Mouse (Mus musculus): ENCODE data around the gene Gm20388.

The Gm20388 gene

DNA sequence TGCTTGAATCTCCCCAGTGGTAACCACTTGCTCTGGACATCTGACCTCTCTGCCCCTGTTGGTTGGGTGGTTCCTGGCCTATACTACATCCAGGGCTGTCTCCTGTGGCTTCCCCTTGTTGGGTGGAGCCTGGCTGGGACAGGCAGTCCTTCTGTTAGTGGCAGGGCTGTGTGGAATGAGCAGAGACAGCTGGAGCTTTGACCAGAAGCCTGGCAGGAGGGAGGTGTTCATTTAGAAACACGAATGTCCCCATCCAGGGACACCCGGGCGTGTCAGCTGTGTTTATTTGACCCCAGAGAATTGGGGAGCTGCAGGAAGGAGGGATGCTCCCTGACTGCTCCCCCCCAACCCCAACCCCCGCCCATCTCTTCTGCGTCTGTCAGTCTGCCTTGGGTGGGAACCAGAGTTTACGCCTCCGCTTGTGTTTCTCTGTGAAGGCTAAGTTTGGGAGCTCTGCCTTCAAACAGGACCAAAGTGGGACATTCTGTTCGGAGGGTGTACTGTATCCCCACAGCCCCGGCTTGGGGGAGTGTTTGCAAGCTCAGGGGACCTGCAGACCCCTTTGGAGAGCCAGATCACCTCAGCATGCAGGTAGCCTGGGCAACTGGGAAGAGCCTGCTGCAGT, 340.9 kb downstream of the Gm20388 start:
- in situ Hi-C loops (cut with MboI, MseI), result loop anchor here (10.0 kb wide), 1 partner anchor 63 kb away; no protein-coding TSS in a partner anchor

DNA sequence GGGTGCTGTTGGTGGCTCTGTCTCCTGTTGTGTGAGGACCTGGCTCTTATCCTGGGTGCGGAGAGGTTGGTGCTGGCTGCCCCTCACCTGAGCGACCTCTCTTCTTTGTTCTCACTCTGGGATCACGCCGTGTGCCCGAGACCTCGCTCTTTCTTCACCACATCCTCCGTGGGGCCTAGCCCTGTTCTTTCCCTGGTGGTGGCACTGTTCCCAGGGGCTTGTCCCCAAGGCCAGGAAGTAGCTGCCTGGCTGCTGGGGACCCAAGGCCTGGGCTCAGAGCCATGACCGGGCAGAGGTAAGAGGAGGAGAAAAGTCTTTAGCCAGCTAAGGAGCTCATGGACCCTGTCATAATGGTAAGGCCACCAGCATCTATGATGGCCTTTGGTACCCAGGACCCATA, 343.0 kb downstream of the Gm20388 start:
- in situ Hi-C loops (cut with MboI, MseI), result loop anchor here (10.0 kb wide), 1 partner anchor 61 kb away; no protein-coding TSS in a partner anchor

DNA sequence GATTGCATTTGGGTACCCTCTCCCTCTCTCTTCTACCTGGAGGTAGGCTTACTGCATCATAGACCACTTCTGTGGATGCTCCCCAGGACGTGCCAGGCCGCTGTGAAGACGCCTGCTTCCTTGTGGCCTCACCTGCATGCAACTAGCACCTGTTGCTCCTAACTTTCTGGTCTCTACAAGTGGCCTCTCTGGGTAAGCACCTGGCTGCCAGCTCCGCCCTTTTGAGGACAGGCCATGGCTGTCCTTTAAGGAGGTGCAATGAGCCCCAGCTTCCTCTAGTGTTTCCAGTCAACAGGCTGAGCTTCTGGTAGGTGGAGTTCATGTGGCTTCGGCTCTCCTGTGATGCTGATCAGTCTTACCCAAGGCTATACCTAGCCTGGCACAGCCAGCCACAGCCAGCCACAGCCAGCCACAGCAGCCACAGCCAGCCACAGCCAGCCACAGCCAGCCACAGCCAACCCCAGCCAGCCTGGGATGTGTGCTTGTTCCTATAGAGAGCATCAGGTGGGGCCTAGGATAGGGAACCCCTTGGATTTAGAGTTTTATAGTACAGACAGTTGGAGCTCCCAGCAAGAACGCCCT, 344.9 kb downstream of the Gm20388 start:
- in situ Hi-C loops (cut with MboI, MseI), result loop anchor here (10.0 kb wide), 1 partner anchor 59 kb away; no protein-coding TSS in a partner anchor

DNA sequence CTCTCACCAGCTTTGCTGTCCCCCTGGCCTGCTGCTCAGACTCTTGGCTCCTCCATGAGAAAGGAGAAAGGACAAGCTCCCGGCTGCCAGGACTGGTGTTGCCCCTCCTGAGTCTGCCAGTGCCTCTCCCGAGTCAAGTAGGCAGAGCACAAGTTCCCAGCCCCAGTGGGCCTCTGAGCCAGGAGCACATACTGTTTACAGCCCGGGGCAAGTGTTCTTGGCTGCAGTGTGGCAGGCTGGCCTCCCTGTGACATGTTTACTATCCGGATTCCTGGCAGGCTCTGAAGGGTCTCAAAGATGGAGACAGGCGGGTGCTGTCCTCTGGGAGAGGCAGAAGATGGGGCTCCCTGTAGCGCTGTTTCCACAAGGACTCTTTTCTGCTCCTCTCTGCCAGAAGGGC, 346.3 kb downstream of the Gm20388 start:
- in situ Hi-C loops (cut with MboI, MseI), result loop anchor here (10.0 kb wide), 1 partner anchor 58 kb away; no protein-coding TSS in a partner anchor

DNA sequence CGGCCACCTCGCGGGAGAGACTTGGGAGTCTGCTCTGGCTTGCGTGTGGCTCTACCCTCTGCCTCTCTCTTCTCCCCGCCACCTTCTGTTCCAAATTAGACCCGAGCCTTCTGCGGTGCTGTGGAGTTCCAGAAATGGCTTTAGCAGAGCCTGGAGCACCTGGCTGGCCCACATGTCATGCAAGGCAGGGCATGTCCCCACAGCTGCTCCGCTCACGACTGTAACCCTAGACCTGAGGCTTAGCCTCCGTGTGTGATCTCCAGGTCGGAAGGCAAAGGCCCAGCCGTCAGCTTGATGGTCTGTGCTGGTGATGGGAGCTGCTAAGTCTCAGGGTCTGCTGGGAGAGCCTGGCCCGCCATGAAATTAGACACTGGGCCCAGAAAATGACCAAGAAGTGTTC, 348.6 kb downstream of the Gm20388 start:
- in situ Hi-C loops (cut with MboI, MseI), result loop anchor here (10.0 kb wide), 1 partner anchor 56 kb away; no protein-coding TSS in a partner anchor

DNA sequence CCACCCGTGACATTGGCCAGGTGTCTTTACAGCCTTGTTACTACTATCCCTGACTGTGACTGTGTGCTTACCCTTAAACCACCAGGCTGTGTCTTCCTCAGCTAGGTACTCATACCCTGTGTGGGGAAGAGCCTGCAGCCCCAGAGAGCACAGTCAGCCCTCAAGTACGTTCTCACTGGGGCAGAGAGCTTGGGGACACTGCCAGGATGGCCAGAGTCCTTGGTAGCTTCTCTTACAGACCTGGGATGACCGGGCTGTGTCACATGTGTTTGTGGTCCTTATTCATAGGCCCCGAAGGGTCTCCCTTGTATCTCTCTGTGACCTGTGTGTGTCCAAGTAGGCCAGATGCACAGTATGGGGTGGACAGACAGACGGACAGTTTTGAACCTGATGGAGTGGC, 350.0 kb downstream of the Gm20388 start:
- in situ Hi-C loops (cut with MboI, MseI), result no loop called here

DNA sequence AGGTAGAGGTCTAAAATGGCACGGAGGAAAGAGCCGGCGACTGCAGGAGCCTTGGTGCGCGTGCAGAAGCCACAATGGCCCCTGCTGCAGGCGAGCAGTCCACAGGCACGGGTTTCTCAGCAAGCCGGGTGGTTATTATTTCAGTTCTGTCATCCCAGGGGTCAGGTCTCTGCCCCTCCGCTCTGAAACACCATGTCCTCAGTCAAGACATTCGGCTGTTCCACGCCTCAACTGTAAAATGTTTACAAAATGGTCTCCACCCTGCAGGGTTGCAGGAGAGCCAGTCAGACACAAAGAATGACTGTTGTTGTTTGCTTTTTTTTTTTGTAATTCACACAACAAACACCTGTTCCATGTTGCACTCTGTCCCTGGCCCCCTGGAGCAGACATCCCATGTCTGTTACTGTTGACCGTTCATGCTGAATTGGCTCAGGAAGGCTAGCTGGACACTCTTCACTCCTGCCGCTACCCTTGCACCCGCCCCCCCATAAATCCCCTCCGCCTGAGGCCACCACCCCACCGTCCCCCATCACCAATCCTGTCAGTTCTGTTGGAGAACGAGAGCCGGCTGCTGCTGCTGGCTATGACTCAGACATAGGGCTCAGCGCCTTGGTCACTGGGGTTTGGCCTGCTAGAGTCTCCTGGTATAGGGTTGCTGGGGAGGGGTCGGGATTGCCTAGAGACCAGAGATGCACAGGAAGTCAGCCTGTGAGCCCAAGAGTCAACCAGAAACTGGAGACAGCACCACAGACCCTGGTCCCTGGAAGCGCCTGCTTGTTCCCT, 350.9 kb downstream of the Gm20388 start:
- in situ Hi-C loops (cut with MboI, MseI), result no loop called here

DNA sequence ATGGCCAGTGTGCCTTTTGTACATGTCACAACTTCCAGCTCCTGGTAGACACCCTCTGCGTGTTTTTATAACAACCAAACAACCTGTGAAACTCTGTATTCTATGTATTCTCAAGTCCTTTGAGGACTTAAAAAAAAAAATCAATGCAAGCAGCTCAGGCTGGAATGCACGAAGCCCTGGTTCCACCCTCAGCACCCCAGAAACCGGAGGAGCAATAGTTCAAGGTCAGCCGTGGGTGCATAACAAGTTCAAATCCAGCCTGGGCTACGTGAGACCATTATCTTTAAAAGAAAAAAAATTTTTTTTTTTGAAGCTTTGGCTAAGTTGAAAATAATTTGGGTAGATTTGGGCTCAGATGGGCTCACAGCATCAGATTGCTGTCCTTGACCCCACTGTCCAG, 353.2 kb downstream of the Gm20388 start:
- in situ Hi-C loops (cut with MboI, MseI), result no loop called here

DNA sequence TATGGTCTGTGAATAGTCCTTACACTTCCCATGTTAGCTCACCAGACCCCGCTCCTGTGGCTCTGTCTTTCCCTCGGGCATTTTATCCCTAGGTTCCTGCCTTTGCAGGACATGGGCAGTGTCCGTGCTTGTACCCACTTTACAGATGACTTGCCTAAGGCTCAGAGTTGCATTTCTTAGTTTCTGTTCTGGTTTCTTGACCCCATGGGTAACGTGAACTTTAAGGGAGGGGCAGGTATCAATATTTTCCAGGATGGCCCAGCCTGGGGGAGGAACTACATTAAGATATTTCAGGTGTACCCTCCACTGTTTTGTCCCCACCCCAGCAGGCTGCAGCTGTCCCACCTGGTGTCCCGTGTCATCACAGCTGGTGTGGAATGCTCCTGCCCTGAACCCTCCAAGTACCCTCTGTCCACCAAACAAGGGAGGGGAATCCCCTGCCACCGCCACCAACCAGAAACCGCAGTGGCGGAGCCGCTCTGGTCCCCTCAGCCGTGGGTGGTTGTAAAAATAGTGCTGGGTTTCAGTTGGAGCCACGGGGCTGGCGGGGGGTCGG, 353.8 kb downstream of the Gm20388 start:
- in situ Hi-C loops (cut with MboI, MseI), result no loop called here

DNA sequence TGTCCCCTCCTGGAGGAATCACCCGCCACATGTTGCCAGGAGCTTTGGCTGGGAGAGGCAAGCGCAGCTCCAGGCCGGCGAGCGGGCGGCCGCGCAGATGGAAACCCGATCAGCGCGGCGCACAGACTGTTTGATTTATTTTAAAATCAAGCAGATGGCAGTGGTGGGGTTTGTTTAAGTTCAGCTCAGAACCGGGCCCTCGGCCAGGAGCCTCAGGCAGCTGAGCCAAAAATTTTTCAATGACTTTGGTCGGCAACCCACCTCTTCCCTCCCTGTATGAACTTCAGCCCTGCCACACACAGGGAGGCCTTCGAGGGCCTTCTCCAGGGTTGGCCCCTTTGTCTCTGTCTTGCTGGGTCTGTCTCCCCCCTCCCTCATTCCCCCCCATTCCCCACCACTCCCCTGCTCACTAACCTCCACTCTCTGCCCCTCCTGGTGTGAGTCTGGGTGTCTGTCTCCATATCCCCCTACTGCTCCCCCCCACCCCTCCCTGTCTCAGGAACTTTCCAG, 354.4 kb downstream of the Gm20388 start:
- in situ Hi-C loops (cut with MboI, MseI), result no loop called here

DNA sequence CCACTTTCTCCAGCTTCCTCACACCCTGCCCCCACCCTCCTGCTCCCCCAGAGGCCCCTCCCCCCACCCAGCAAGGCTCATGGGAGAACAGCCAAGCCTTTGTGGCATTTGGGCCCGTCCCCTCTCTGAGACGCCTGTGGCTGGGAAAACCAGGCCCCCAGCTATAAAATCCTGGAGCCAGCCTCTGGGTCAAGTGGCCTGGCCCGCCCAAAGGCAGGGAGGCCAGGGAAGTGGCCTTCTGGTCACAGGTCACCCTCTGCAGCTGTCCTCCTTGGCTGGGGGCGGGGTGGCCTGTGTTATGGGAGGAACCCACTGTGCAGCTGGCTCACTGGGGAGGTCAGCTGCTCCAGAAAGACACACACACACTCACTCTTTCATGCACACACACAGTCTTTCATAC, 354.8 kb downstream of the Gm20388 start:
- in situ Hi-C loops (cut with MboI, MseI), result no loop called here

DNA sequence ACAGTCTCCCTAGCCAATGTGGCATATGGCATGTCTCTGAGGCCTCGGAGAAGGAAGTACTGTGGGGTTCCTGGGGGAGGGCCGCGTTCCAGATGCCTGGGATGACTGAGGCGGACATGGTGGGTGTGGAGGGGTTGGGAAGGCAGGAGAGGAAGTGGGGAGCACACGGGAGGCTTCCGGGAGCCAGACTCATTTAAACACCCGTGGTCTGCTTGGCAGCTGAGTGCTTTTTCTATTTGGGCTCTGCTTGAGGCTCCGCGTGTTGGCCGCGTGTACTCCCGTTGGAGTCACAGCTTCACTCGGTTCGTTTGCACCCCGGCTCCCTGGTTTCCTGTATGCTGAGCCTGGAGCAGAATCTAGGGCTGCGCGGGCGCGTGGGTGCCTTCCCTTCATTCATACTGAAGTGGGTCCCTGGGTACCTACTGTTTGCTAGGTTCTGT, 357.9 kb downstream of the Gm20388 start:
- in situ Hi-C loops (cut with MboI, MseI), result no loop called here

DNA sequence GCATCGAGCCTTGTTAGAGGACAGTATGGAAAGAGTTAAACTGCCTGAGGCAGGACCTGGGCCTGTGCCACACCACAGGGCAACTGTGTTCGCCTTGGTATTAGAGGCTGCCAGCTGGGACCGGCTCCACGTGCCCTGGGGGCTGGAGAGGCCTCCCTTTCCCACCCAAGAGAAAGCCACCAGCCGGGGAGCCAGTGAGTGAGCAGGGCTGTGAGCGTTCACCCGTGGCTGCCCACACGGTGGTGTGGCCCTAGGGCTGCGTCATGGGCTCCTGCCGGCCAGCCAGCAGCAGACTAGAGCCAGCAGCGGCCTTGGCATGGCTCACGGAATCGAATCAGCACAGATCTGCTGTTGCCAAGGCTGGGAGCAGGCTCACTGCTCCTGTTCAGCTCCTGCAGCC, 359.8 kb downstream of the Gm20388 start:
- in situ Hi-C loops (cut with MboI, MseI), result no loop called here

DNA sequence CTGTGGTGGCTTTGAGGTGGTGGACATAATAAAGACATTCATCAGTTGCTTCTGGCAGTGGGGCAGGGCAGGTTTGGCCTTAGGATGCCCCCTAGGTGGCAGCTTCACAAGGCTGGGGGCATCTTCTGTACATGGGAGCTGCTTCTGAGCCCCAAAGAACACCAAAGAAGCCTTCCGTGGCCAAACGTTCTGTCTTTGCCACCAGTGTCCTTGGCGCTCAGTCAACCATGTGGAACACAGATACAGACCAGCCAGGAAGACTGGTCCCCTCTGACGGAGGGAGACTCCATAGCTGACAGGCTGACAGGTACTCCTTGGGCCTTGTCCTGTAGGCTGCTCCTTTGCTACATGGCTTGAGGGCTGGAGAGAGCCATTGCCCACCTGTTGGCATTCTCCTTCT, 362.8 kb downstream of the Gm20388 start:
- in situ Hi-C loops (cut with MboI, MseI), result no loop called here

DNA sequence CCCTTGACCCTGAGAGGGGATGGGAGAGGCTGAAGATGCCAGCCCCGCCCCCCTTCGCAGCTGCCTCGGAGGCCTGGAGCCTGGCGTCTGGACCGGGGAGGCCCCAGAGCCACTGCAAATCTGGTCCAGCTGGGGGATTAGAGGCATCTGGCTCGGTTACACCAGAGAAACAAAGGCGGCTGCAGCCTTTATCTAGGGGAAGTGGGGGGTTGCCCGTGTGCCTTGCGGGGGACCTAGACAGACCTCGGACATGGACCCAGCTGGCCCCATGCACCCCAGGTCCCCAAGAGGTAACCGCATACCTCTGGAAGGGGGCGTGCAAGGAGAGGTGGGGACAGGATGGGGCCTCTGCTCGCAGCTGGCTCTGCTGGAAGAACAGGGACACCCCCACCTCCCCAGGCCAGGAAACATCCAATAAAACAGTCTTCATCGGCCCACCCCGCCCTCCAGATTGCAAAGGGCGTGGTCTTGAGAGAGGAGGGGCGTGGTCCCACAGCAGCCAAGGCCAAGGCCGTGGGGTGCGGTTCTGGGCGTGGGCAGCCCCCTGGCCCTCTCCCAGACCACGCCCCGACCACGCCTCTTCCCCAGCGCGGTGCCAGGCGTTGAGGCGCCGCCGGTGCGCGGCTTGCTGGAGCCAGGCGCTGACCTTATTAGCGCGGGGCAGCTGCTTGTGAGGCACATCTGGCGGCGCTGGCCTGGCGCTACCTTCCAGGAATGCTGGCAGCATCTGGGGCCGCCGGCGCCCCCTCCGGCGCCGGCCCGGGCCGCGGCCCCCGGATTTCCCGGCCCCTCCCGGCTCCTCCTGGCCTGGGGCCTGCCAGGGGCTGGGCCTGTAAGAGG, 365.6 kb downstream of the Gm20388 start:
- in situ Hi-C loops (cut with MboI, MseI), result no loop called here

DNA sequence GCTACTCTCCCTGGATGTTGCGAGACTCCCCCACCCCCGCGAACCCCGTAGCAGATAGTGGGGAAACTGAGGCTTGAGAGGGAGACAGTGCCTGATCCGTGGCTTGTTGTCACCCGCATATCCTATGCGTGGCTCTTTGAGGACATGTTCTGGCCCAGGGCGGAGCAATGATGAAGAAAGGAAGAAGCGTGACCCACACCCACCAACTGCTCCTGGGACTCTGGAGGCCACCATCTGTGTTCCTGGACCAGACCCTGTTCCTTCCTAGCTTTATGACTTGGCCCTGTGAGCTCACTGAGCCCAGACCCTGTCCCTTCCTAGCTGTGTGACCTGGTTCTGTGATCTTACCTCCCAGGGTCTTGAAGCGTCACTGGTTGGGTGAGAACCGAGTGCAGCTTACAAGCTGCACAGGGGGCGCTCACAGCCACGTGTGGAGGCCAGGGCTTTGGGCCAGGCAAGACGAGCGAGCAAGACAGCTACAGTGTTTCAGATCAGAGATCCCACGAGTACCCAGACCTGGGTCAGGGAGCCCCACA, 366.3 kb downstream of the Gm20388 start:
- in situ Hi-C loops (cut with MboI, MseI), result no loop called here

DNA sequence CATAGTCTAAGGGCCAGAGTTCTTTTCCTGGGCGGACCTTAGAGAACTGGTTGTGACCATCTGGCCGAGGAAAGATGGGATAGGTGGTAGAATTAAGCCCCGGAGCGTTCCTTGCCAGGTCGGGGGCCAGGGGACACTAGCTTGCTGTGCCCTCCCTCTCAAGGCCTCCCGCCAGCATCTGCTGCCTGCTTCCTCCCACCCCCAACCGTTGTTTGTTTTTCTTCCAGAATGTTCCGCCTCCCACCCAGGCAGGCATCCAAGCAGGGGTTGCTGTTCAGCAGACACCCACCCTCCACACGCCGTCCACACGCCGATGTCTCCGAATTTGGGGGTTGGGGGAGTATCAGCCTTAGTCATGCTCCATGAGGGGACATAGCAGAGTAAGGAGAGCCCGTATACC, 367.4 kb downstream of the Gm20388 start:
- in situ Hi-C loops (cut with MboI, MseI), result no loop called here

DNA sequence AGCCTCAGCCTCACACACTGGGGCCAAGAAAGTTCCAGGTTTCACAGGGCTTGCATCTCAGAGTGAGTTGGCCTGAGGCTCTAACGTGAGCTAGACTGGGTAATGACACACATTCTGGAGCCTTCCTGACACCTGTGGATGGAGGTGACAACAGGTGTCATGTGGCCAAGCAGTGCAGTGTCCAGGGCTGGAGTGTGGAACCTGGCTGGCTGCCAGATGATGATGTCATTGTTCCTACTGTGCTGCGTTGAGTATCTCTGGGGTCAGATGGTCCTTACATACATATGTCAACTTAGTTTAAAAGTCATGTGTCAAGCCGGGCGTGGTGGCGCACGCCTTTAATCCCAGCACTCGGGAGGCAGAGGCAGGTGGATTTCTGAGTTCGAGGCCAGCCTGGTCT, 368.8 kb downstream of the Gm20388 start:
- in situ Hi-C loops (cut with MboI, MseI), result no loop called here

DNA sequence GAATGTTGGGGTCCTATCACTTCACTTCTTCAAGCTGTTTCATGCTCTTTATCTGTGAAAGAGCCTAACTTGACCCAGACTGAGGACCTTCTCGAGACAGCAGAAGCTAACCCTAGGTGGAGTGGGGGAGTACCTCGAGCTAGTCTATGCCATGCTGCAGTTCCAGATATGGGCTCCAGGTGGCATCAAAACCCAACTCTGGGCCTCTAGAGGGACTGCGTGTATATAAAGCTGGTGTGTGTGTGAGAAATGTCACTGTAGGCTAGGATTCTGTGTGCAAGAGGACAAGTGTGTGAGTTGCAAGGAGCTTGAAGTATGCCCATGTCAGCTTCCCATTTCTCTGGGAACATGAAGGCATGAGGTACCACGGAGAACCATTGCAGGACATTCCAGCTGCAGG, 370.8 kb downstream of the Gm20388 start:
- in situ Hi-C loops (cut with MboI, MseI), result no loop called here

DNA sequence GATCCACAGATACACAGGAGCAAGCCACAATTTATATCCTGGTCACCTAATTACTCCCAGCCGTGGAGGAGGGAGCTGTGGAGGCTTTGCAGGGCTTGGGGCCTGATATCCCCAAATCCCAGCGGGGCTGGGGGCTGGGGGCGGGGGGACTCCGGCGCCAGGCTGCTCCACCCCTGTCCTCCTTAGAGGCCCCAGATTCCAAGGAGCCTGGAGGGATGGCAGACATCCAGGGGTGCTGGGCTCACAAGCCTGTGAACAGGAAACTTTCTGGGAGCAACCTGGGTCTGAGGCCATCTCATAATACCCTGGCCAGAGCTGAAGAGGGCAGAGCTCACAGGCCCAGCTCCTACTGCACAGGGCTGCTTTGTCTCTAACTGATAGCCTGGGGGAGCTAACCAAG, 371.8 kb downstream of the Gm20388 start:
- in situ Hi-C loops (cut with MboI, MseI), result no loop called here

DNA sequence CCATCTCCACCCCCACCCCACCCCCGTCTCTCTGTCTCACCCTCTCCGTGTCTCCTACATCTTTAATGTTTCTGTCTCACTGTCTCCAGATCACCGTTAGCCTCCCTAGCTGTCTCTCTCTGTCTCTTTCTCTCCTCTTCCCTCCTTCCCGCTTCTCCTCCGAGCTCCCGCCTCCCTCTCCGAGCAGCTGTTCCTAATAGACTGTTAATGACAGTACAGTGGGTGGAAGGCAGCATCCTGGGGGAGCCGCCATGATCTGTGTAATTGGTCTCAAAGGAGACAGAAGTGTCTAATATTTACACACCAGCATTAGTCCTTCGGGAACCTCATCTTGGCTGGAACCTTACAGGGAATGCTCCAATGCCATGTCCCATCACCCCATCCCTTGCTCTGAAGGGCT, 373.6 kb downstream of the Gm20388 start:
- in situ Hi-C loops (cut with MboI, MseI), result no loop called here

Measured in T-helper 1 cell (primary cell).